In the genomic region with DNA sequence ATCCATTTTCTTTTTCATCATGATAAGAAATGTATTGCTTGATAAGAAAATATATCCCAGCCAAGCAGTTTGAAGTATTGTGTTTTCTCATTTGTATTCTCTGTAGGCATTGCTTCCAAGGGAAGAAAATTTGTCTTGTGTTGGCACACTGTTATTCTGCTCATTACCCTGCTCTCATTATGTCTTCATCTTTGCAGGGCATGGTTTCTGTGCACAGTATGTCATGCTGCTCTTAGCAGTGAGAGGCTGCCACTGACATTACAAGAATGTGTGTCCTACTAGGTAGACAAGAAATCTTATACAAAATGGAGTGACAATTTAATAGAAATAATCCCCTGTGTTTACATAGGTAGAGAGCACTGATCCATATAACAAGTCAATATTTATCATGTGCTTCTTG, we compare ENCODE assay signal across 23 mouse cellular contexts.
DNase-seq lines count a peak whose midpoint lies in the region; ATAC-seq and TF ChIP-seq lines count a peak whose summit lies in the region.
"Had no signal": no experiment of that assay in that cellular context is flagged by ENCODE, and none has a peak within 500 bp of the region (broad histone marks: within the 10 kb centered on the region; RNA-seq: fewer than 3 reads in every experiment).

No protein-coding gene starts in this region.

- no peak overlapping the region for H3K9ac ChIP-seq in forebrain, embryonic 14.5 days (ENCODE audit: low read length)
- no peak overlapping the region for H3K9ac ChIP-seq in forebrain, embryonic 11.5 days (ENCODE audit: low read length)
- H3K9ac ChIP-seq in hindbrain, embryonic 15.5 days, result no peak overlapping the region
- H3K9ac ChIP-seq in hindbrain, postnatal 0 days (replicated peaks; ENCODE audit: low read length), result no peak overlapping the region
- no peak overlapping the region for H3K9ac ChIP-seq in midbrain, postnatal 0 days (replicated peaks; ENCODE audit: low read length, poor library complexity, severe bottlenecking)
- H3K9ac ChIP-seq: heart, embryonic 12.5 days; heart, embryonic 15.5 days had no signal

- ATAC-seq in forebrain, embryonic 14.5 days, result no peak
- ATAC-seq in forebrain, embryonic 11.5 days (replicated peaks; ENCODE audit: low FRiP score), result no peak
- peak; percentile 59; the same call in 1 of the 2 replicates for ATAC-seq in hindbrain, embryonic 15.5 days (ENCODE audit: low FRiP score, low read depth)
- ATAC-seq in hindbrain, postnatal 0 days, result no peak
- ATAC-seq in midbrain, postnatal 0 days (ENCODE audit: low FRiP score), result no peak
- ATAC-seq: CD4-positive, CD25-positive, alpha-beta regulatory T cell, adult 4 months; intestine, postnatal 0 days had no signal

- H3K4me3 ChIP-seq in forebrain, embryonic 14.5 days (ENCODE audit: low read depth, low read length), result no peak overlapping the region
- no peak overlapping the region for H3K4me3 ChIP-seq in forebrain, embryonic 11.5 days (ENCODE audit: low read depth, low read length)
- H3K4me3 ChIP-seq in hindbrain, embryonic 15.5 days, result no peak overlapping the region
- no peak overlapping the region for H3K4me3 ChIP-seq in hindbrain, postnatal 0 days (ENCODE audit: low read length)
- no peak overlapping the region for H3K4me3 ChIP-seq in midbrain, postnatal 0 days (ENCODE audit: low read depth, low read length)
- H3K4me3 ChIP-seq in midbrain, embryonic 10.5 days, result no peak overlapping the region
- H3K4me3 ChIP-seq: forebrain, embryonic 10.5 days; heart, adult 2 months; heart, embryonic 12.5 days; heart, embryonic 15.5 days had no signal

- H3K4me1 ChIP-seq in forebrain, embryonic 14.5 days (ENCODE audit: control insufficient read depth, insufficient read depth, low read length), result no peaks in the 10 kb centered on the region
- H3K4me1 ChIP-seq in forebrain, embryonic 11.5 days (replicated peaks; ENCODE audit: control insufficient read depth, insufficient read depth, low read length), result no peaks in the 10 kb centered on the region
- H3K4me1 ChIP-seq in hindbrain, embryonic 15.5 days (replicated peaks), result no peaks in the 10 kb centered on the region
- H3K4me1 ChIP-seq in hindbrain, postnatal 0 days (ENCODE audit: insufficient read depth, low read length), result no peaks in the 10 kb centered on the region
- no peaks in the 10 kb centered on the region for H3K4me1 ChIP-seq in midbrain, postnatal 0 days (ENCODE audit: insufficient read depth, low read length)
- no peaks in the 10 kb centered on the region for H3K4me1 ChIP-seq in midbrain, embryonic 10.5 days
- H3K4me1 ChIP-seq: forebrain, embryonic 10.5 days; heart, embryonic 12.5 days; heart, embryonic 15.5 days had no signal

- no peaks in the 10 kb centered on the region for H3K36me3 ChIP-seq in forebrain, embryonic 14.5 days (ENCODE audit: control insufficient read depth, insufficient read depth, low read length)
- H3K36me3 ChIP-seq in forebrain, embryonic 11.5 days (ENCODE audit: control insufficient read depth, insufficient read depth, low read length), result no peaks in the 10 kb centered on the region
- H3K36me3 ChIP-seq in hindbrain, embryonic 15.5 days, result no peaks in the 10 kb centered on the region
- no peaks in the 10 kb centered on the region for H3K36me3 ChIP-seq in hindbrain, postnatal 0 days (ENCODE audit: insufficient read depth, low read length)
- no peaks in the 10 kb centered on the region for H3K36me3 ChIP-seq in midbrain, postnatal 0 days (ENCODE audit: insufficient read depth, low read length)
- H3K36me3 ChIP-seq in midbrain, embryonic 10.5 days, result no peaks in the 10 kb centered on the region
- H3K36me3 ChIP-seq: forebrain, embryonic 10.5 days; heart, embryonic 12.5 days; heart, embryonic 15.5 days had no signal

- H3K27ac ChIP-seq in forebrain, embryonic 14.5 days (ENCODE audit: low read depth, low read length), result no peak overlapping the region
- no peak overlapping the region for H3K27ac ChIP-seq in forebrain, embryonic 11.5 days (ENCODE audit: low read depth, low read length)
- no peak overlapping the region for H3K27ac ChIP-seq in hindbrain, embryonic 15.5 days (replicated peaks)
- no peak overlapping the region for H3K27ac ChIP-seq in hindbrain, postnatal 0 days
- H3K27ac ChIP-seq in midbrain, postnatal 0 days (ENCODE audit: low read depth, low read length), result no peak overlapping the region
- no peak overlapping the region for H3K27ac ChIP-seq in midbrain, embryonic 10.5 days (replicated peaks)
- H3K27ac ChIP-seq: forebrain, embryonic 10.5 days; heart, adult 2 months; heart, embryonic 15.5 days had no signal

- no peaks in the 10 kb centered on the region for H3K9me3 ChIP-seq in forebrain, embryonic 14.5 days (replicated peaks; ENCODE audit: control insufficient read depth, low read length)
- no peaks in the 10 kb centered on the region for H3K9me3 ChIP-seq in forebrain, embryonic 11.5 days (ENCODE audit: control insufficient read depth, low read length)
- H3K9me3 ChIP-seq in hindbrain, embryonic 15.5 days, result no peaks in the 10 kb centered on the region
- H3K9me3 ChIP-seq in hindbrain, postnatal 0 days (ENCODE audit: low read length), result no peaks in the 10 kb centered on the region
- no peaks in the 10 kb centered on the region for H3K9me3 ChIP-seq in midbrain, postnatal 0 days (ENCODE audit: low read length)
- no peaks in the 10 kb centered on the region for H3K9me3 ChIP-seq in midbrain, embryonic 10.5 days (replicated peaks)
- H3K9me3 ChIP-seq: forebrain, embryonic 10.5 days; heart, embryonic 12.5 days; heart, embryonic 15.5 days had no signal

- TF ChIP-seq CTCF in hindbrain, postnatal 0 days (IDR thresholded peaks at IDR 0.05; ENCODE audit: low read depth), result no peak
- no peak for TF ChIP-seq CTCF in midbrain, postnatal 0 days (IDR thresholded peaks at IDR 0.05)

- peak; percentile 1 for DNase-seq in forebrain, embryonic 14.5 days (ENCODE audit: low spot score)
- DNase-seq in forebrain, embryonic 11.5 days (ENCODE audit: low spot score), result no peak
- DNase-seq in hindbrain, postnatal 0 days (ENCODE audit: low spot score), result no peak
- peak; percentile 28 for DNase-seq in midbrain, postnatal 0 days (ENCODE audit: low spot score)
- no peak for DNase-seq in midbrain, embryonic 10.5 days (ENCODE audit: low spot score)
- no peak for DNase-seq in heart, adult 9 months (ENCODE audit: low spot score in 2 of 2)
- DNase-seq: adrenal gland, adult 2 months; adrenal gland, postnatal 14 days; cerebellum, adult 18-20 months; cerebellum, adult 9-10 months; cerebellum, postnatal 14 days; gastrocnemius, postnatal 10 days; gastrocnemius, postnatal 36 days; heart, adult 2 months; heart, postnatal 10 days; heart, postnatal 36 days; kidney, adult 2 months had no signal

- H3K27me3 ChIP-seq in forebrain, embryonic 14.5 days (replicated peaks; ENCODE audit: control insufficient read depth, insufficient read depth, low read length), result no peaks in the 10 kb centered on the region
- no peaks in the 10 kb centered on the region for H3K27me3 ChIP-seq in forebrain, embryonic 11.5 days (ENCODE audit: control insufficient read depth, insufficient read depth, low read length)
- H3K27me3 ChIP-seq in hindbrain, embryonic 15.5 days, result no peaks in the 10 kb centered on the region
- no peaks in the 10 kb centered on the region for H3K27me3 ChIP-seq in hindbrain, postnatal 0 days (ENCODE audit: insufficient read depth, low read length)
- H3K27me3 ChIP-seq in midbrain, postnatal 0 days (ENCODE audit: insufficient read depth, low read length), result no peaks in the 10 kb centered on the region
- no peaks in the 10 kb centered on the region for H3K27me3 ChIP-seq in midbrain, embryonic 10.5 days (ENCODE audit: low read depth, poor library complexity, severe bottlenecking)
- H3K27me3 ChIP-seq: heart, embryonic 12.5 days; heart, embryonic 15.5 days had no signal

- no peak overlapping the region for H3K4me2 ChIP-seq in forebrain, embryonic 14.5 days (ENCODE audit: low read length)
- H3K4me2 ChIP-seq in forebrain, embryonic 11.5 days (ENCODE audit: low read depth, low read length, severe bottlenecking), result no peak overlapping the region
- no peak overlapping the region for H3K4me2 ChIP-seq in hindbrain, embryonic 15.5 days
- H3K4me2 ChIP-seq in hindbrain, postnatal 0 days (ENCODE audit: low read depth, low read length), result no peak overlapping the region
- H3K4me2 ChIP-seq in midbrain, postnatal 0 days (ENCODE audit: low read depth, low read length, poor library complexity, severe bottlenecking), result no peak overlapping the region
- H3K4me2 ChIP-seq: heart, embryonic 12.5 days; heart, embryonic 15.5 days had no signal

Comparison
In these comparisons a context has a peak if more than half of its experiments do, and no peak if none do; other contexts are left out.
1. DNase-seq: peak in forebrain, embryonic 14.5 days (single experiment) and midbrain, postnatal 0 days (single experiment); none in forebrain, embryonic 11.5 days (single experiment), hindbrain, postnatal 0 days (single experiment), midbrain, embryonic 10.5 days (single experiment) and heart, adult 9 months (0 of 2).